Mouse (Mus musculus) heart, embryonic 12.5 days (tissue): ENCODE results near the gene Ttc39d. TPM values are rescaled to one million over a fixed set of nuclear protein-coding genes. Genes with fewer than 3 reads are reported as not detected.

Experiments used
- ATAC-seq: fragments of 200-750 bp; cut with Nextera tagmentation; 2 replicates; pipeline ENCODE4 v1.8.0; 2017; ENCODE audit warnings: moderate TSS enrichment, moderate library complexity; ENCODE audit not compliant: insufficient number of reproducible peaks, low FRiP score
- H3K27ac ChIP-seq: fragments of 300-500 bp; sonication (generic); 2 replicates; pipeline ENCODE4 v1.5.1; 2016; ENCODE audit warnings: mild to moderate bottlenecking, moderate library complexity; ENCODE audit not compliant: poor library complexity, severe bottlenecking
- H3K27me3 ChIP-seq: fragments of 300-500 bp; sonication (generic); replicated peaks from 2 replicates; pipeline ENCODE4 v1.6.1; 2016; ENCODE audit warnings: mild to moderate bottlenecking, moderate library complexity
- H3K36me3 ChIP-seq: fragments of 300-500 bp; sonication (generic); 2 replicates; pipeline ENCODE4 v1.6.1; 2016; ENCODE audit warnings: mild to moderate bottlenecking, moderate library complexity
- H3K4me1 ChIP-seq: fragments of 300-500 bp; sonication (generic); replicated peaks from 2 replicates; pipeline ENCODE4 v1.6.1; 2016; ENCODE audit warnings: mild to moderate bottlenecking
- H3K4me2 ChIP-seq: fragments of 300-500 bp; sonication (generic); 2 replicates; pipeline ENCODE4 v1.6.1; 2016; ENCODE audit warnings: mild to moderate bottlenecking, moderate library complexity
- H3K4me3 ChIP-seq: fragments of 300-500 bp; sonication (generic); 2 replicates; pipeline ENCODE4 v1.5.1; 2016; ENCODE audit warnings: mild to moderate bottlenecking
- H3K9ac ChIP-seq: fragments of 300-500 bp; sonication (generic); 2 replicates; pipeline ENCODE4 v1.6.1; 2016; ENCODE audit warnings: mild to moderate bottlenecking, moderate library complexity
- H3K9me3 ChIP-seq: fragments of 300-500 bp; sonication (generic); replicated peaks from 2 replicates; pipeline ENCODE4 v1.6.1; 2016; ENCODE audit warnings: mild to moderate bottlenecking, moderate library complexity
- WGBS: fragments of 180-500 bp; shearing (Covaris S2); methylation state at CpG from one replicate; pipeline ENCODE4 v1.1.7; 2016; 5-methylcytosine and 5-hydroxymethylcytosine counted together
- polyA plus RNA-seq: library from polyadenylated mRNA; unstranded; fragments of >200 nt; fragmentation: Nextera tagmentation; extraction: Ambion mirVana; gene quantifications from 2 replicates; pipeline ENCODE4 v1.2.1, GENCODE M21; 2016

Ttc39d gene
- polyA plus RNA-seq = 0.06 and 0.15 TPM in 2 replicates

GRCm38 (mm10) chr17:80206671-80207581, at the start of gene Ttc39d, which contains the start of gene Srsf7:
TSS of gene Ttc39d (plus strand) at chr17:80207460.
TSS of gene Srsf7 (minus strand) at chr17:80207307.
- under 1% methylated on average over 93 of the region's 95 CpGs for WGBS

GRCm38 (mm10) chr17:80157489-80157888, 49.8 kb upstream of the Ttc39d start:
- no peak overlapping the region for H3K4me2 ChIP-seq
- no peaks in the 10 kb centered on the region for H3K27me3 ChIP-seq
- 75% methylated on average over 6 of the region's 6 CpGs for WGBS
- no peak for ATAC-seq
- no peaks in the 10 kb centered on the region for H3K36me3 ChIP-seq
- no peaks in the 10 kb centered on the region for H3K9me3 ChIP-seq
- H3K27ac ChIP-seq = no peak overlapping the region
- H3K4me1 ChIP-seq = peaks cover 8% of the 10 kb centered on the region; the same call in 1 of the 2 replicates
- no peak overlapping the region for H3K9ac ChIP-seq
- H3K4me3 ChIP-seq = no peak overlapping the region

More at GRCm38 (mm10) chr17:80206671-80207581, at the start of gene Ttc39d, which contains the start of gene Srsf7:
- Histone ChIP-seq H3K27me3 (no peaks in the 10 kb centered on the region), H3K27ac (peak within 1 kb of the TSS; percentile 99), H3K9ac (peak within 1 kb of the TSS; percentile 97), H3K9me3 (no peaks in the 10 kb centered on the region), H3K36me3 (peaks cover 25% of the 10 kb centered on the region), H3K4me3 (peak within 1 kb of the TSS; percentile 91), H3K4me2 (peak within 1 kb of the TSS; percentile 95), H3K4me1 (peaks cover 9% of the 10 kb centered on the region; the same call in 1 of the 2 replicates)
- peak; percentile 95 for ATAC-seq

DNA sequence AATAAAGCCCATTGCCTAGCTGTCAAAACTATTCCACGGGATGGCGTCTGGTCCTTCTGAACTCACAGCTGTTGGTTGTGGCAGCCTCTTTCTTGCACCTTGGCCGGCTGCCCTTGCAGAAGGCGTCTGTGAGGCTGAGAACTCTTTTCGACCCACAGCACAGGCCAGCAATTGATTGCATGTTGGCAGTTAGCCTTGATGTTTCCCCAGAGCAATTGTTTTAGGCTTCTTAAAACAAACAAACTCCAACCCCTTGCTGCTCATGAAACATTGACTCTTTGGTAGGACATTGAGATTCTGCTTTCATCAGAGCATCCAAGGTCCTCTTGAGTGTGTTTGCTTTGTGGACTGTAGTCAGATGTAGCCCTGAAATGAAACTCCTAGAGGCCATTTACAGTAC, 46.8 kb upstream of the Ttc39d start:
- no peaks in the 10 kb centered on the region for H3K27me3 ChIP-seq
- no peak for ATAC-seq
- no peak overlapping the region for H3K27ac ChIP-seq
- no peaks in the 10 kb centered on the region for H3K9me3 ChIP-seq
- H3K4me3 ChIP-seq = no peak overlapping the region
- no peaks in the 10 kb centered on the region for H3K36me3 ChIP-seq
- H3K9ac ChIP-seq = no peak overlapping the region
- no peak overlapping the region for H3K4me2 ChIP-seq
- 49% methylated on average over 5 of the region's 5 CpGs for WGBS
- peaks cover 16% of the 10 kb centered on the region for H3K4me1 ChIP-seq

GRCm38 (mm10) chr17:80163991-80164390, 43.3 kb upstream of the Ttc39d start:
- Histone ChIP-seq H3K4me3 (no peak overlapping the region), H3K9me3 (no peaks in the 10 kb centered on the region), H3K4me1 (peaks cover 34% of the 10 kb centered on the region), H3K9ac (no peak overlapping the region), H3K27ac (no peak overlapping the region), H3K4me2 (no peak overlapping the region), H3K27me3 (no peaks in the 10 kb centered on the region), H3K36me3 (no peaks in the 10 kb centered on the region)
- ATAC-seq = no peak
- 67% methylated on average over 8 of the region's 8 CpGs for WGBS

DNA sequence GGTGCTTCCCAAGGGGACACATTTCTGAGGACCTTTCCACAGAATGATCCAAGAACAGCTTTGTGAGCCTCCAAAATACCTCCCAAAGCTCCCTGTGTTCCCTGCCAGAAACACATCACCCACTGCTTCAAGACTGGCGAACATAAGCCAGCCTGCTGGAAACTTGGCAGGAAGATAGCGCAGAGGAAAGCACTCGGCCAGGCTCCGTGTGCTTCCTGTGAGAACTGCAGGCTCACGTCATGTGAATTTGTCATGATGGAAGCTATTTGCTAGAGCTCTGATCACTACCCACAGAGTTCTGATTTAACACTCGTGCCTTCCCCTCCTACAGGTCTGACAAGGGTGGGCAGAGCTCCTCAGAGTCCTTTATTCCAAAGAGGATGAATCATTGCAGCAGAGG, 41.5 kb upstream of the Ttc39d start:
- Histone ChIP-seq H3K4me1 (peaks cover 34% of the 10 kb centered on the region), H3K9me3 (no peaks in the 10 kb centered on the region), H3K27me3 (no peaks in the 10 kb centered on the region), H3K27ac (no peak overlapping the region), H3K36me3 (no peaks in the 10 kb centered on the region), H3K4me2 (no peak overlapping the region), H3K9ac (no peak overlapping the region), H3K4me3 (no peak overlapping the region)
- no peak for ATAC-seq
- 43% methylated on average over 6 of the region's 6 CpGs for WGBS

DNA sequence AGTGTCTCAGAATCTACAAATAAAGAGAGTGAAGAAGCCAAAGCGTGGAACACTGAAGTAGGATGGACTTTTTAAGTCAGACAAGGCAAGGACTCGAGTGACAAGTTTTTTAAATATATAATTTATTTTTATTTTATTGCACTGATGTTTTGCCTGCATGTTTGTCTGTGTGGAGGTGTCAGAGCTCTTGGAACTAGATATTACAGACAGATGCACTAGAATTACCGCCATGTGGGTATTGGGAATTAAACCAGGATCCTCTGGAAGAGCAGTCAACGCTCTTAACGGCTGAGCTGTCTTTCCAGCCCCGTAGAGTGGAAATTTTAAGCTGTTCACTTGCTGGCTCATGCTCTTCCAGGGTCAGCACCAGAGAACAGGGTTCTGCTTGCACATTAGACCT, 40.9 kb upstream of the Ttc39d start:
- Histone ChIP-seq H3K4me1 (peaks cover 33% of the 10 kb centered on the region), H3K4me2 (no peak overlapping the region), H3K27ac (no peak overlapping the region), H3K9me3 (no peaks in the 10 kb centered on the region), H3K4me3 (no peak overlapping the region), H3K27me3 (no peaks in the 10 kb centered on the region), H3K9ac (no peak overlapping the region), H3K36me3 (no peaks in the 10 kb centered on the region)
- 85% methylated on average over 6 of the region's 6 CpGs for WGBS
- ATAC-seq = no peak

- no peak overlapping the region for H3K4me2 ChIP-seq
- H3K9ac ChIP-seq = no peak overlapping the region
- peaks cover 30% of the 10 kb centered on the region for H3K4me1 ChIP-seq
- H3K27ac ChIP-seq = no peak overlapping the region
- H3K4me3 ChIP-seq = no peak overlapping the region
- WGBS = 72% methylated on average over 4 of the region's 4 CpGs
- no peaks in the 10 kb centered on the region for H3K27me3 ChIP-seq
- no peak for ATAC-seq
- H3K9me3 ChIP-seq = no peaks in the 10 kb centered on the region
- no peaks in the 10 kb centered on the region for H3K36me3 ChIP-seq
Observed at GRCm38 (mm10) chr17:80167436-80167835, 39.8 kb upstream of the Ttc39d start.

- Histone ChIP-seq H3K27ac (no peak overlapping the region), H3K4me1 (peaks cover 30% of the 10 kb centered on the region), H3K9ac (no peak overlapping the region), H3K4me3 (no peak overlapping the region), H3K9me3 (no peaks in the 10 kb centered on the region), H3K36me3 (no peaks in the 10 kb centered on the region), H3K27me3 (no peaks in the 10 kb centered on the region), H3K4me2 (peak overlapping the region; percentile 61)
- ATAC-seq = no peak
- WGBS = 26% methylated on average over 7 of the region's 7 CpGs
Observed at GRCm38 (mm10) chr17:80167851-80168251, 39.4 kb upstream of the Ttc39d start.

GRCm38 (mm10) chr17:80168425-80169182, 38.7 kb upstream of the Ttc39d start:
- Histone ChIP-seq H3K4me1 (peaks cover 30% of the 10 kb centered on the region), H3K9me3 (no peaks in the 10 kb centered on the region), H3K36me3 (no peaks in the 10 kb centered on the region), H3K27me3 (no peaks in the 10 kb centered on the region), H3K4me2 (peak overlapping the region; percentile 61), H3K27ac (no peak overlapping the region), H3K4me3 (peak overlapping the region; percentile 18; the same call in 1 of the 2 replicates), H3K9ac (no peak overlapping the region)
- peak; percentile 53; the same call in 1 of the 2 replicates for ATAC-seq
- 24% methylated on average over 16 of the region's 16 CpGs for WGBS

- Histone ChIP-seq H3K9me3 (no peaks in the 10 kb centered on the region), H3K27me3 (no peaks in the 10 kb centered on the region), H3K4me3 (no peak overlapping the region), H3K4me1 (peaks cover 25% of the 10 kb centered on the region), H3K9ac (no peak overlapping the region), H3K27ac (no peak overlapping the region), H3K4me2 (no peak overlapping the region), H3K36me3 (no peaks in the 10 kb centered on the region)
- 89% methylated on average over 6 of the region's 6 CpGs for WGBS
- ATAC-seq = no peak
Observed at GRCm38 (mm10) chr17:80169792-80170191, 37.5 kb upstream of the Ttc39d start.

- no peak overlapping the region for H3K9ac ChIP-seq
- WGBS = 84% methylated on average over 7 of the region's 7 CpGs
- H3K27me3 ChIP-seq = no peaks in the 10 kb centered on the region
Observed at GRCm38 (mm10) chr17:80170951-80171350, 36.3 kb upstream of the Ttc39d start.

More at GRCm38 (mm10) chr17:80170951-80171350, 36.3 kb upstream of the Ttc39d start:
- no peaks in the 10 kb centered on the region for H3K36me3 ChIP-seq
- no peak overlapping the region for H3K27ac ChIP-seq
- H3K9me3 ChIP-seq = no peaks in the 10 kb centered on the region
- H3K4me2 ChIP-seq = no peak overlapping the region
- ATAC-seq = no peak
- no peak overlapping the region for H3K4me3 ChIP-seq
- peaks cover 24% of the 10 kb centered on the region for H3K4me1 ChIP-seq
